Mouse (Mus musculus) spleen, adult 2 months (tissue): ENCODE results near the gene Ecpas.

Experiments used
- CTCF ChIP-seq: fragments of 200-500 bp; IDR thresholded peaks from 2 replicates; pipeline ENCODE4 v1.5.1; 2011; ENCODE audit warnings: mild to moderate bottlenecking, inconsistent platforms; ENCODE audit not compliant: insufficient read depth, insufficient read length, insufficient replicate concordance; ENCODE audit errors: extremely low read depth
- POLR2A ChIP-seq: fragments of 200-500 bp; IDR thresholded peaks from 2 replicates; pipeline ENCODE4 v1.6.1; 2011; ENCODE audit warnings: low read depth, low read length, inconsistent platforms

GRCm38 (mm10) chr4:58874373-58874772 lies 38.2 kb downstream of the Ecpas start:
- TF ChIP-seq CTCF (no peak), POLR2A (no peak)
